Mouse (Mus musculus): ENCODE data around the gene Fndc3b. TPM values are rescaled to one million over a fixed set of nuclear protein-coding genes. Genes with fewer than 3 reads are reported as not detected.

Gene Fndc3b
- polyA plus RNA-seq, 1 experiment from 2014 or later = 28.0 TPM

DNA sequence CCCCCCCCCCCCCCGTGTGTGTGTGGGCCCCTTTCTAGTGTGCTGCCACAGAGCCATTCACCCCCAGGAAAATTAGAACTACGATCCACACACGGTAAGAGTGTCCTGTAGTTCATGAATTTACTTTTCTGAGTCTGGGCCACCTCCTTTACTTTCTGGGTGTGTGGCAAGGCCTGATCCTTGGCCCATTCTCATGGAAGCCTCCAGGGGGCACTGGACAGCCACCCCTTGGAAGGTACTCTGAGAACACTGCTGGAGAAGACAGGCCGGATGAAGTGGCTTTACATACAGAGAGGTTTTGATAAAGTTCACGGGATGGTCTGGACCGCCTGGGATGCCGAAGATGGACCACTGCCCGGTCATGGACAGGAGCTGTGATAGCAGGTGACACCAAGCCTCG lies 262.7 kb downstream of the Fndc3b start:
- Histone ChIP-seq H3K9ac (no peak overlapping the region), H3K4me2 (replicated peaks) (no peak overlapping the region), H3K27me3 (no peaks in the 10 kb centered on the region), H3K27ac (no peak overlapping the region), H3K36me3 (peaks cover 40% of the 10 kb centered on the region), H3K4me1 (no peaks in the 10 kb centered on the region), H3K4me3 (no peak overlapping the region), H3K9me3 (no peaks in the 10 kb centered on the region)
- no peak for ATAC-seq (ENCODE audit: insufficient number of reproducible peaks, insufficient read depth, low FRiP score, low TSS enrichment)
- 86% methylated on average over 9 of the region's 9 CpGs for WGBS

DNA sequence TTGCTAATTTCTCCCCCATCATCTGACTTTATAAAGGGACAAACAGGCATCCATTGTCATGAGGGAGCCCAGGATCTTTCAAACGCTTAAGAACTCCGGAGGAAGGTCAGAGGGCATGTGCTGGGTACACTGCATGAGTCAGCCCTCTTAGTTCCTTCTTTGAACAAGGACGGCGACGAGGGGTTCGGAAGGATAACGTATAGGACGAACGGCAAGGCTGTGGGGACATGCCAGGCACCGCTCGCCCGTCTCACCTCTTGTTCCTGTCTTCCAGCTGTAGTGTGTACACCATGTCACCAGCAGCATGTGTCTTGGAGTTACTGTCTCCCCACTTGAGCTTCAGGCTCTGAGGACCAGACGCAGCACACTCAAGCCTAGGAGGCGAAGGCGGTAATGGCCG lies 271.4 kb downstream of the Fndc3b start:
- Histone ChIP-seq H3K4me1 (no peaks in the 10 kb centered on the region), H3K27me3 (no peaks in the 10 kb centered on the region)
- 69% methylated on average over 16 of the region's 16 CpGs for WGBS

DNA sequence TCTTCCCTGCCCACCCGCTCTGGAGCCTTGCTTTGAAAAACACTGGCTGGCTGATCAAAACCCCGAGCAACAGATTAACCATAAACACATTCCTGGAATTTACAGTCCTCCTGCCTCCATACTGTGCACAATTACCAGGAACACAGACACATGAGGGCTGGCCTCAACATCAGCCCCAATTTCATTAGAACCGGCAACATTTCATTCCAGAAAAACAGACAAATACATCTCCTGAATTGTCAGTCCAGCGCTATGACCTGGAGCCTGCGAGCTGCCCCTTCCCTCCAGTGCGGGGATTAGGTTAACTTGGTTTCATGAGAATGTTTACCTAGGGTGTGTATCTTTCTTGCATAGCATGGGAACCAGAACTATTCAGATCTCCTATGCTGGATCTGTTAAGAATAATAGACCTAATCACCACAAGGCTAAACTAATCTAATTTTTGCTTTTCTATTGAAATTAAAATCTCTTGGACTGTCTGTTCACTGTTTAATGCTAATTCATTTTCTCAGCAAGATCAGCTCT lies 275.9 kb downstream of the Fndc3b start:
- Histone ChIP-seq H3K4me3 (no peak overlapping the region), H3K4me2 (replicated peaks) (no peak overlapping the region), H3K27ac (no peak overlapping the region), H3K9me3 (no peaks in the 10 kb centered on the region), H3K4me1 (no peaks in the 10 kb centered on the region), H3K36me3 (peaks cover 18% of the 10 kb centered on the region), H3K9ac (no peak overlapping the region), H3K27me3 (no peaks in the 10 kb centered on the region)
- ATAC-seq (ENCODE audit: insufficient number of reproducible peaks, insufficient read depth, low FRiP score, low TSS enrichment) = no peak
- 53% methylated on average over 6 of the region's 6 CpGs for WGBS

More for the DNA sequence above, 271.4 kb downstream of the Fndc3b start:
- Histone ChIP-seq H3K4me3 (no peak overlapping the region), H3K9ac (no peak overlapping the region), H3K9me3 (no peaks in the 10 kb centered on the region), H3K36me3 (peaks cover 13% of the 10 kb centered on the region), H3K4me2 (replicated peaks) (no peak overlapping the region), H3K27ac (no peak overlapping the region)
- ATAC-seq (ENCODE audit: insufficient number of reproducible peaks, insufficient read depth, low FRiP score, low TSS enrichment) = no peak

DNA sequence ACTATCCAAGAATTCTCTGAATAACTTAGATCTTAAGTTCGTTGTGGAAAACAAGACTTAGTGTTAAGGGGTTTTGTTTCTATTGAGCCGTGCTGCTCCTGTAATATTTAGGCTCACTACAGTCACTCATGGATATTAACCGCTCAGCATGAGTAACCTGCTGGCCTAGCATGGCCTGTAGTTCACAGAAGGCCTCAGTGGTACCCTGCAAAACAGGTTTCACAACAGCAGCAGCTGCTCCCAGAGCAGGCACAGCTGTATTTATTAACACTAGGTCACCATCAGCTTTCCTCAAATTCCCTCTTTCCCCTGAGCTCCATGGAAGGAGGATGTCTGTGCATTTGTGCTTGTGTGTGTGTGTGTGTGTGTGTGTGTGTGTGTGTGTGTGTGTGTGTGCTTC lies 278.1 kb downstream of the Fndc3b start:
- Histone ChIP-seq H3K9ac (no peak overlapping the region), H3K27me3 (no peaks in the 10 kb centered on the region), H3K4me2 (replicated peaks) (no peak overlapping the region), H3K27ac (no peak overlapping the region), H3K36me3 (peaks cover 30% of the 10 kb centered on the region), H3K9me3 (no peaks in the 10 kb centered on the region), H3K4me3 (no peak overlapping the region), H3K4me1 (no peaks in the 10 kb centered on the region)
- ATAC-seq (ENCODE audit: insufficient number of reproducible peaks, insufficient read depth, low FRiP score, low TSS enrichment) = no peak
- WGBS = 79% methylated on average over 3 of the region's 3 CpGs

DNA sequence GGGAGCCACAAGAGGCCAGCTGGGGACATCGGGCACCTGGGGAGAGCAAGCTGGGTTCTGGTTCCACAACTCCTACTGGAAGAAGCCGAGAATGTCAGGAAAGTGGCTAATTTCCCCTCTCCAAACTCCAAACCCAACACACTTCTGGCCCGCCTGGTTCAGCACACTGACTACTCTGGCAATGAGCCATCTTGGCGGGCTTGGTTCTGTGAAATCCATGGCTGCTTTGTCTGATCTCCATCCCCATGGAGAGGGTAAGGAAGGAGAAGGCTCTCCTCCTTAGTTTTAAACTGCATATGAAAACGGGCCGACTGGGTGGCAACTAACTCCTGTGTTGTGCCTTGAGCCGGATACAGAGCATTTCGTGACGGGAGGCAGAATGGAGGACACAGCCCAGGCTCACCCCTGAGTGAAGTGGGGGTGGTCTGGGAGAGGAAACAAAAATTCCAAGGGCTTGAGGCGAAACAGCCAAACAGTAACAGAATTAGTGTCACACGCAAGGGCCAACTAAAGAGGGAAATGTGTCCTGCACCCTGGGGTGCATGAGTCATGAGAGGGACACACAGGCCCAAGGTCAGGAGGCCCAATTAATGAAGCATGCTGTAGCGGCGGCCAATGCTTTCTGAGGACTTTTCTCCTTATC lies 280.4 kb downstream of the Fndc3b start:
- 88% methylated on average over 13 of the region's 13 CpGs for WGBS
- Histone ChIP-seq H3K4me3 (no peak overlapping the region), H3K4me1 (no peaks in the 10 kb centered on the region), H3K9ac (no peak overlapping the region), H3K27me3 (no peaks in the 10 kb centered on the region), H3K36me3 (peaks cover 39% of the 10 kb centered on the region), H3K4me2 (replicated peaks) (no peak overlapping the region), H3K9me3 (no peaks in the 10 kb centered on the region), H3K27ac (no peak overlapping the region)
- ATAC-seq (ENCODE audit: insufficient number of reproducible peaks, insufficient read depth, low FRiP score, low TSS enrichment) = no peak

DNA sequence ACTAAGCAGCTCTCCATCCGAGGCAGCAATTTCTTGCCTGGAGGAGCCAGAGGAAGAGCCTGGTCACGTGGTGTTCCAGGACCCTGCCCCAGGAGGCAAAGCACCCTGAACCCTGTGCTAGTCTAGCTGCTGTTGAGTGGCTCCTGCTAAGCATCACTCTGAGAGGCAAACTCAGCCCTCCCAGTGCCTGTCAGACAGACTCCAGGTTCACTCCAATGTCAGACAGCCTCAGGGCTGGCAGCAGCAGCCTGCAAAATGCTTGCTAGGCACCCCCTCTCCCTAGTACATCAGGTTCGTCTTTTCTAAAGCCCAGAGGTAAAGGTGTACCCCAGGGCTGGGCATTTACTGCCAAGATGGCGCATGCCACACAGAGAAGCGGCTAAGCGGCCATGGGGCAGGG lies 283.7 kb downstream of the Fndc3b start:
- no peak overlapping the region for H3K27ac ChIP-seq
- WGBS = 84% methylated on average over 6 of the region's 6 CpGs
- no peak overlapping the region for H3K9ac ChIP-seq
- no peak overlapping the region for H3K4me2 ChIP-seq (replicated peaks)
- peaks cover 55% of the 10 kb centered on the region for H3K36me3 ChIP-seq
- no peaks in the 10 kb centered on the region for H3K27me3 ChIP-seq
- H3K4me1 ChIP-seq = no peaks in the 10 kb centered on the region
- no peak overlapping the region for H3K4me3 ChIP-seq
- ATAC-seq (ENCODE audit: insufficient number of reproducible peaks, insufficient read depth, low FRiP score, low TSS enrichment) = no peak
- H3K9me3 ChIP-seq = no peaks in the 10 kb centered on the region

DNA sequence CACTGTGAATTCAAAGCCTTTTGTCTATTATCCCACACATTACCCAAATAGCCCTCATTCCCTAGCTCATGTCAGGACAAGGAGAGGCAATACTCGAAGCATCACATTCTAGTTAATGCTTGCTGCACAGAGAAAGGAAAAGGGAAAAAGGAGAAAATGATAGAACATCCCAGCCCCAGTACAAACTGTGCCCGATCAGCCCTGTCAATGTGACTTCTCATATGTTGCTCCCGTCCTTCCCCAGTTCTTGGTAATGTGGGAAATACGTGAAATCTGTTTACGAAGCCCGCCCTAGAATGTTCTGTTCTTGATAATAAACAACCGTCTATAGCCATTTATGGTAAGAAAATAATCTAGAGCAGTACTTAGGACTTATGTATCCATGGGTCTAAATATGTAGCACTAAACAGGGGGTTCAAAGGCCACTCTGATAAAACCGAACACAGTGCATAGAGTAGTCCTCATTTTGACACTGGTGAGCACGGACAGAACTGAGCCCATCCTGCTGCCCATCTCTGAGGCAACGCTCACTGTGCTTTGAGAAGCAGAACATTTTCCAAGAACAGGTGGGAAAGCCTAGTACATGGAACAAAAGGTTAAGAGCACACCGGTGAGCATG lies 286.9 kb downstream of the Fndc3b start:
- no peaks in the 10 kb centered on the region for H3K4me1 ChIP-seq
- no peaks in the 10 kb centered on the region for H3K27me3 ChIP-seq
- H3K4me2 ChIP-seq (replicated peaks) = no peak overlapping the region
- no peak overlapping the region for H3K4me3 ChIP-seq
- no peak for ATAC-seq (ENCODE audit: insufficient number of reproducible peaks, insufficient read depth, low FRiP score, low TSS enrichment)
- WGBS = 90% methylated on average over 11 of the region's 11 CpGs
- H3K9me3 ChIP-seq = no peaks in the 10 kb centered on the region
- H3K27ac ChIP-seq = no peak overlapping the region
- peaks cover 45% of the 10 kb centered on the region for H3K36me3 ChIP-seq
- H3K9ac ChIP-seq = no peak overlapping the region

DNA sequence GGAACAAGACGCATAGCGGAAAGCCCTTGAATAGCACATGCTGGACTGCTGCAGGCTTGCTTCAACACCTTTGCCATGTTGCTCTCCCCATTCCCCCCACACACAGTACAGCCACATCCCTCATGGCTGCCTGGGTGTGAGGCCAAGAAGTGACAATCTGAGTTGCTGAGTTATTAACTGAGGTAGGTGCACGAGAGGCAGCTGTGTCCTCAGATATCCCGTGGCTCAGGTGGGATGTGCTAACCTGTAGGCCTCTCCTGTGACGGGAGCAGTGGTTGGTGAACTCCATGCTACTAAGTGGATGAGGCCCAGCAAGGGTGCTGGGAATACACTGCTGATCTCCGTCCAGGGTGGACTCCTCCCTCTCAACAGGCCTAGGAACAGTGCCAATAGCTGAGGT lies 288.6 kb downstream of the Fndc3b start:
- peaks cover 40% of the 10 kb centered on the region for H3K36me3 ChIP-seq
- 87% methylated on average over 6 of the region's 6 CpGs for WGBS
- ATAC-seq (ENCODE audit: insufficient number of reproducible peaks, insufficient read depth, low FRiP score, low TSS enrichment) = no peak

DNA sequence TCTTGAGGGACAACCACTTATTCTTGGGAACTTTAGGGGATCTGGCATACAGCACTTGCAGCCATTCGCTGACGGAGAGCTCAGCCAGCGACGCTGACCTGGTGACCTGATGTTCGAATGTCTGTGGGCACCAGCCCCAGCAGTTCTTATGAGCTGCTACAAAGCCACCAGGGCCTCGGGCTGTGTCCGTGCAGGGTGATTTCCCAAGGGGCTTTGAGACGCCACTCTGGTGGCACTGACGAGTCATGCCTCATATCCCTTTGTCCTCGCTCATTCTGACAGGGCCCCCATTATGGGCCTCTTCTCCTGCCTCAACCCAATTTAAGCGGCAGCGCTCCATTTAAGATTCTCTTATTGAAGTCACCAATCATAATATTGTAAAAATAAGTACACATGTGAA lies 289.1 kb downstream of the Fndc3b start:
- WGBS = 65% methylated on average over 12 of the region's 12 CpGs
- Histone ChIP-seq H3K4me1 (no peaks in the 10 kb centered on the region), H3K27ac (no peak overlapping the region), H3K27me3 (no peaks in the 10 kb centered on the region), H3K9ac (no peak overlapping the region), H3K4me2 (replicated peaks) (no peak overlapping the region), H3K9me3 (no peaks in the 10 kb centered on the region), H3K4me3 (no peak overlapping the region), H3K36me3 (peaks cover 37% of the 10 kb centered on the region)
- no peak for ATAC-seq (ENCODE audit: insufficient number of reproducible peaks, insufficient read depth, low FRiP score, low TSS enrichment)

More for the DNA sequence above, 288.6 kb downstream of the Fndc3b start:
- Histone ChIP-seq H3K4me2 (replicated peaks) (no peak overlapping the region), H3K4me3 (no peak overlapping the region), H3K27ac (no peak overlapping the region), H3K9ac (no peak overlapping the region), H3K9me3 (no peaks in the 10 kb centered on the region), H3K27me3 (no peaks in the 10 kb centered on the region), H3K4me1 (no peaks in the 10 kb centered on the region)

DNA sequence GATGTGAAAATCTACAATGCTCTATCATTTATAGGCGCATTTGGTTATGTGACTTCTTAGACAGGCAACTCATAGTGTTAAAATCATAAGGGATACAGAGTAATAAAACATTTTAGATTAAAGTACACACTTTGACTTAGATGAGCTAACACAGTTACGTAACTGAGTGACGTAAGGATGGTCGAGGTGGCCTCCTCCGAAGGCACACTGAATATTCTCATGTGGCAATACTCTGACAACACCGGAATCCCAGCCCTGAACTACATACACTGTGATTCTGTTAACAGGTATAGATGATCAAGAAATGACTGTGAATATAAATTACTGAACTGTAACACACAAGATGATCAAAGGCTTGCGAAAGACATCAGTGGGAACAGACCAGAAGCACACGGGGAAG lies 292.5 kb downstream of the Fndc3b start:
- no peak overlapping the region for H3K4me3 ChIP-seq
- no peak overlapping the region for H3K27ac ChIP-seq
- H3K36me3 ChIP-seq = peaks cover 20% of the 10 kb centered on the region
- H3K27me3 ChIP-seq = no peaks in the 10 kb centered on the region
- 92% methylated on average over 8 of the region's 8 CpGs for WGBS
- no peak overlapping the region for H3K9ac ChIP-seq
- no peak overlapping the region for H3K4me2 ChIP-seq (replicated peaks)
- no peaks in the 10 kb centered on the region for H3K4me1 ChIP-seq
- ATAC-seq (ENCODE audit: insufficient number of reproducible peaks, insufficient read depth, low FRiP score, low TSS enrichment) = no peak
- H3K9me3 ChIP-seq = no peaks in the 10 kb centered on the region

DNA sequence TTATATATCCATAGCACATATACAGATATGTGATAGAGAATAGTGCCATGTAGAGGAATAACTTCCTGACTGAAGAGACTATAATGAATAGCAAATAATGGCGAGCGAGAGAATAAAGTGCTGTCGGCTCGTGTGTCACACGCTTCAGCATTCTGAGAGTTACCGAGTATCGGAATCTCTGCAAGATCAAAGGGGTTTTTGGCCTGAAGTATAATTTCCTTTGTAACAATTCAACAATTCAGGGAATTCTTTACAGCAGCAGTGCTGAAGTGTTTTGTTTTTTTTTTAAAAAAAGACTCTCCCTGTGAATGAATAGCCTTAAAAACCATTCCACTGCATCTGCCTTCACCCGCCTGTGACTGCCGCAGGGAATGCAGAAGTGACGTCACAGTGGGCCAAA lies 294.3 kb downstream of the Fndc3b start:
- no peak overlapping the region for H3K9ac ChIP-seq
- no peaks in the 10 kb centered on the region for H3K9me3 ChIP-seq
- H3K36me3 ChIP-seq = peaks cover 15% of the 10 kb centered on the region
- no peaks in the 10 kb centered on the region for H3K4me1 ChIP-seq
- no peak overlapping the region for H3K4me3 ChIP-seq
- no peak overlapping the region for H3K27ac ChIP-seq
- no peak for ATAC-seq (ENCODE audit: insufficient number of reproducible peaks, insufficient read depth, low FRiP score, low TSS enrichment)
- no peak overlapping the region for H3K4me2 ChIP-seq (replicated peaks)
- H3K27me3 ChIP-seq = no peaks in the 10 kb centered on the region
- WGBS = 81% methylated on average over 10 of the region's 10 CpGs

DNA sequence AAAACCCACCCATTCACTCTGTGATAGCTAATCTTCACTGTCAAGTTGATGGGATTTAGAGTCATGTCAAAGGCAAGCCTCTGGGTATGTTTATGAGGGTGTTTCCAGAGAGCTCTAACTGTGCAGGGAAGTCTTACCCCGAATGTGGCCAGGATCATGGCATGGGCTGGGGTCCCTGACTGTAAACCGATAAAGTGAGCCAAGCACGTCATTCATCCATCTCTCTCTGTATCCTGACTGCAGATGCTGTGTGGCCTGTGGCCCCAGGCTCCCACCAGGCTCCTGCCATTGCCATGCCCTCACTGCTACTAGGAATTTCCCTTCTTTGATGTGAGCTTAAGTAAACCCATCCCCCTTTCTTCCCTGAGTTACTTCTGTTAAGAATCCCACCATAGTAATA lies 297.5 kb downstream of the Fndc3b start:
- Histone ChIP-seq H3K36me3 (0 out of 2 replicates have a peak, but pooled peaks cover 4% of the 10 kb centered on the region), H3K4me3 (no peak overlapping the region), H3K4me2 (replicated peaks) (no peak overlapping the region), H3K9ac (no peak overlapping the region), H3K4me1 (no peaks in the 10 kb centered on the region), H3K9me3 (no peaks in the 10 kb centered on the region), H3K27ac (no peak overlapping the region), H3K27me3 (no peaks in the 10 kb centered on the region)
- WGBS = 62% methylated on average over 3 of the region's 3 CpGs
- ATAC-seq (ENCODE audit: insufficient number of reproducible peaks, insufficient read depth, low FRiP score, low TSS enrichment) = no peak
